Mouse (Mus musculus) forebrain, embryonic 11.5 days (tissue): ENCODE measurements around the gene Mybph. TPM values are rescaled to one million over a fixed set of nuclear protein-coding genes. Genes with fewer than 3 reads are reported as not detected.
"Not testable (repeated sequence)": the region's sequence is repeated elsewhere in the genome, so short reads cannot be mapped to it uniquely, and the experiment has no call there.

Source experiments
- ATAC-seq: fragments of 200-750 bp; cut with Nextera tagmentation; replicated peaks from 2 replicates; pipeline ENCODE4 v1.8.0; 2017; ENCODE audit warnings: moderate TSS enrichment; ENCODE audit not compliant: low FRiP score
- DNase-seq: peaks from one replicate; pipeline ENCODE4 v3.0.0-alpha.2; 2017; ENCODE audit warnings: low spot score
- H3K27ac ChIP-seq: fragments of 300-500 bp; sonication (generic); 2 replicates; pipeline ENCODE4 v1.5.1; 2014; ENCODE audit warnings: low read depth, low read length
- H3K27me3 ChIP-seq: fragments of 300-500 bp; sonication (generic); 2 replicates; pipeline ENCODE4 v1.6.1; 2014; ENCODE audit warnings: mild to moderate bottlenecking, low read length, mixed read lengths; ENCODE audit not compliant: control insufficient read depth, insufficient read depth
- H3K36me3 ChIP-seq: fragments of 300-500 bp; sonication (generic); 2 replicates; pipeline ENCODE4 v1.6.1; 2014; ENCODE audit warnings: mild to moderate bottlenecking, low read length, moderate library complexity, mixed read lengths; ENCODE audit not compliant: control insufficient read depth, insufficient read depth
- H3K4me1 ChIP-seq: fragments of 300-500 bp; sonication (generic); replicated peaks from 2 replicates; pipeline ENCODE4 v1.6.1; 2014; ENCODE audit warnings: low read length, mixed read lengths; ENCODE audit not compliant: control insufficient read depth, insufficient read depth
- H3K4me2 ChIP-seq: fragments of 300-500 bp; sonication (generic); 2 replicates; pipeline ENCODE4 v1.6.1; 2014; ENCODE audit warnings: low read depth, mild to moderate bottlenecking, low read length, moderate library complexity, mixed read lengths; ENCODE audit not compliant: severe bottlenecking
- H3K4me3 ChIP-seq: fragments of 300-500 bp; sonication (generic); 2 replicates; pipeline ENCODE4 v1.5.1; 2014; ENCODE audit warnings: low read depth, low read length
- H3K9ac ChIP-seq: fragments of 300-500 bp; sonication (generic); 2 replicates; pipeline ENCODE4 v1.6.1; 2014; ENCODE audit warnings: low read length
- H3K9me3 ChIP-seq: fragments of 300-500 bp; sonication (generic); 2 replicates; pipeline ENCODE4 v1.6.1; 2016; ENCODE audit warnings: low read length, mixed read lengths; ENCODE audit not compliant: control insufficient read depth
- WGBS: fragments of 180-500 bp; shearing (Covaris S2); extraction: QIAGEN DNeasy Blood & Tissue Kit; methylation state at CpG from one replicate; pipeline ENCODE4 v1.1.7; 2014; 5-methylcytosine and 5-hydroxymethylcytosine counted together
- polyA plus RNA-seq: library from polyadenylated mRNA; unstranded; fragments of >200 nt; fragmentation: Nextera tagmentation; extraction: Ambion mirVana; gene quantifications from 2 replicates; pipeline ENCODE4 v1.2.1, GENCODE M21; 2014

The Mybph gene
- polyA plus RNA-seq, 1 experiment from 2014 or later = not detected

DNA sequence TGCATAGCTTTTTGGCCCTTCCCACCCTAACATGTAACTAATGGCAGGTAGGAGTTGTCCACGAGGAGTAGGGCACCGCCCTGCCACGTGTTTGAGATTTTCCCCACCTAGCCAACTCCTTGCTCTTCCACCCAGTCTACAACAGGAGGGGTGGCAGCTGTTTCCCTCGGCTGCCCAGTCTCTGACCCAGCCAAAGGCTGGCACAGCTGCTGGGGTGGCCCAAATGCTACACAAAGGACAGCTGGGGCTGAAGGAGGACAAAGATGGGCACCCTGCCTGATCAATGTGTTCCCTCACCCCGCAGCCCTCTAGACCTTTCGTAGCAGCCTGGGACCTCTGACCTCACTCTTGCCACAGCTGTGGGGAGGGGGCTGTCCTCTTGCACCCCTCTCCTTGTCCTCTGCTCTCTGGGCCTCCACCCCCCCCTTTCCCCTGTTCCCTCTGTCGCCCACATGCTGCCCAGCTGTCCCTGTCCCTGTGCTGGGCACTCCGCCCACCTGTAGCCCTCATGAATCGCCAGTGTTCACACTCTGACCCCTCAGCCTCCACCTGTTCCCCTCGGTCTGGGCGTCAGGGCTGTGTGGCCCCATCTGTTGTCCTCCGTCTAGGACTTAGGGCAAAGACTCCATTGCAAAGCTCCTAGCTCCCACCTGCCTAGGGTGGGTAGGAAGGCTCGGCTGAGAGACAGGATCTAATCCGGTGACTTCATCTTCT lies 51.9 kb downstream of the Mybph start:
- Histone ChIP-seq H3K4me1 (0 out of 2 replicates have a peak, but pooled peaks cover 2% of the 10 kb centered on the region), H3K27ac (no peak overlapping the region), H3K36me3 (no peaks in the 10 kb centered on the region), H3K9ac (no peak overlapping the region), H3K9me3 (no peaks in the 10 kb centered on the region), H3K4me3 (no peak overlapping the region), H3K4me2 (no peak overlapping the region), H3K27me3 (no peaks in the 10 kb centered on the region)
- ATAC-seq (no peak), DNase-seq (no peak)
- 84% methylated on average over 14 of the region's 14 CpGs for WGBS

- DNase-seq (no peak), ATAC-seq (no peak)
- Histone ChIP-seq H3K9me3 (no peaks in the 10 kb centered on the region), H3K4me3 (no peak overlapping the region), H3K4me1 (0 out of 2 replicates have a peak, but pooled peaks cover 2% of the 10 kb centered on the region), H3K9ac (no peak overlapping the region), H3K27ac (no peak overlapping the region), H3K27me3 (no peaks in the 10 kb centered on the region), H3K36me3 (no peaks in the 10 kb centered on the region), H3K4me2 (no peak overlapping the region)
- 60% methylated on average over 4 of the region's 4 CpGs for WGBS
Measured at GRCm38 (mm10) chr1:134246590-134246989, 53.3 kb downstream of the Mybph start.

- H3K4me3 ChIP-seq, H3K36me3 ChIP-seq, H3K27ac ChIP-seq, H3K9ac ChIP-seq, H3K9me3 ChIP-seq, H3K27me3 ChIP-seq, H3K4me2 ChIP-seq, ATAC-seq, H3K4me1 ChIP-seq, DNase-seq: not testable (repeated sequence)
- WGBS = 86% methylated on average over 1 of the region's 1 CpGs
Measured at GRCm38 (mm10) chr1:134249681-134250080, 56.4 kb downstream of the Mybph start.

Other genes starting within 250 kb of the Mybph start
- 2.2 and 3.6 TPM in 2 replicates for gene Fmod, start 156.2 kb upstream of the Mybph start, polyA plus RNA-seq
- gene Btg2, start 114.3 kb upstream of the Mybph start, polyA plus RNA-seq = 110 TPM in 2 replicates
- gene Chit1, start 82.2 kb upstream of the Mybph start, polyA plus RNA-seq = not detected in 2 replicates
- 0.27 and 0.65 TPM in 2 replicates for gene Chil1, start 11.3 kb upstream of the Mybph start, polyA plus RNA-seq
- gene Adora1, start 42.0 kb downstream of the Mybph start, polyA plus RNA-seq = 0.59 and 0.84 TPM in 2 replicates
- not detected in 2 replicates for gene Myog, start 96.5 kb downstream of the Mybph start, polyA plus RNA-seq
- gene Ppfia4, start 139.5 kb downstream of the Mybph start, polyA plus RNA-seq = 1.7 and 2.5 TPM in 2 replicates
- 133 and 145 TPM in 2 replicates for gene Tmem183a, start 168.5 kb downstream of the Mybph start, polyA plus RNA-seq
- not detected in 2 replicates for gene 4933406M09Rik, start 192.5 kb downstream of the Mybph start, polyA plus RNA-seq
- 24.5 and 25.8 TPM in 2 replicates for gene Cyb5r1, start 212.1 kb downstream of the Mybph start, polyA plus RNA-seq
- gene Adipor1, start 221.9 kb downstream of the Mybph start, polyA plus RNA-seq = 77.0 and 77.8 TPM in 2 replicates